Mouse (Mus musculus) thymus, postnatal 14 days (tissue): ENCODE data around the gene Neurod2.

Experiments
- DNase-seq: peaks from one replicate; pipeline ENCODE4 v3.0.0; 2021

Neurod2 gene

GRCm38 (mm10) chr11:98298484-98299205, 30.8 kb downstream of the Neurod2 start:
- DNase-seq: no peak

GRCm38 (mm10) chr11:98297778-98298177, 31.7 kb downstream of the Neurod2 start:
- no peak for DNase-seq

DNA sequence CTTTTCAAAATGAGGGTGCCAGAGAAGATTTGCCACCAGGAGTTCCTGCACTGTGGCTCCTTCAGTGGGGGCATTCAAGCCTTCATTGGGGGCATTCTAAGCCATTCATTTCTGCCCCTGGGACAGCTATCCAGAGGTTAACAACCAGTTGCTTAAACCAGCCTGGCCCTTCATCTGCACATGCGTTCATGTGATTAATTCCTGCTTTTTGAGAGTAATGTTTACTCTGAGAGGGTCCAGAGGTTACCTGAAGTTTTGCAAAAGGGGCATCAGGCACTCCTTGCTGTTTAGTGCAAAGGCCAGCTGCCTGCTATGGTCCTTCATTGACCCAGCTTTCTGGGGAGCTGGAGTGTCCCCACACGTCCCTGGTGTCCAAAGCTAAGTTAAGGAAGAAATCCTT, 32.5 kb downstream of the Neurod2 start:
- DNase-seq: no peak

DNA sequence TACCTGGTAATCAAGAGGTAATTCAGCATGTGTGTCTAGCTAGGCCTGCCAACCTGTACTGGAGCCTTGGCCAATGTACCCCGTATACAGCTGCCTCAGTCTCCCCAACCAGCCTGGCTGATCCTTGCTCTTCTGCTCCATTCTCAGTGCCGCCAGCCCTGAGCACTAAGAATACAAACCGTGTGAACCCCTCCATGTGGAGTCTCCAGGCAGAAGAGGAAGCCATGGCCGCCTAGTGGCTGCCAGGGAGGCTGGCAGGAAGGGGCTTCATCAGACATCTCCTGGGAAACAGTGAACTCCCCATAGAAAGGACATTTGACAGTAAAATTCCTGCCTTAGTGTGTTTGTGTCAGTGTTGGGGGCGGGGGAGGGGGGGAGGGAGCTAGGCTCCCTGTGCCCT, 33.2 kb downstream of the Neurod2 start:
- DNase-seq: peak; percentile 14

GRCm38 (mm10) chr11:98295013-98295585, 34.3 kb downstream of the Neurod2 start:
- DNase-seq: no peak

- DNase-seq: peak; percentile 25
Observed at GRCm38 (mm10) chr11:98294188-98295012, 35.0 kb downstream of the Neurod2 start.

- DNase-seq: no peak
Observed at GRCm38 (mm10) chr11:98293070-98293469, 36.4 kb downstream of the Neurod2 start.

DNA sequence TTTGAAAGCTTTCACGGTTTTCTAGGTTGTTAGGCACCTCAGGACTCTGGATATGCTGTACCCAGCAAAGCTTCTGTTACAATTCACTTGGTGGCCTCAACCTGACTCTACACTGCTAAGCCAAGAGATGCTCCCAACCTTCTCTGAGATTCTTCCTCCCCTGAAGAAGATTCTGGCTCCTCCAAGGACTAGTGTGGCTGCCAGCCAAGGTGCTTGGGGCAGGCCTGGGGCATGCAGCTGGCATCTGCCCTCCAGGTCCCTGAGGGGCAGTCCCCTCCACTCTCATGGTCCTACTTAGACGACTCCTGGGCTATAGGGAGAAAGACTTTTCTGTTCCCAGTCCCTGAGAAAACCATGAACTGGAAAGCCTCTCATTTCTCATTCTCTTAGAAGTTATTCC, 38.5 kb downstream of the Neurod2 start:
- DNase-seq: no peak

GRCm38 (mm10) chr11:98289873-98290272, 39.6 kb downstream of the Neurod2 start:
- no peak for DNase-seq

- no peak for DNase-seq
Observed at GRCm38 (mm10) chr11:98287961-98288360, 41.5 kb downstream of the Neurod2 start.

- DNase-seq: no peak
Observed at GRCm38 (mm10) chr11:98287531-98287930, 41.9 kb downstream of the Neurod2 start.

- no peak for DNase-seq
Observed at GRCm38 (mm10) chr11:98285368-98285767, 44.1 kb downstream of the Neurod2 start.

DNA sequence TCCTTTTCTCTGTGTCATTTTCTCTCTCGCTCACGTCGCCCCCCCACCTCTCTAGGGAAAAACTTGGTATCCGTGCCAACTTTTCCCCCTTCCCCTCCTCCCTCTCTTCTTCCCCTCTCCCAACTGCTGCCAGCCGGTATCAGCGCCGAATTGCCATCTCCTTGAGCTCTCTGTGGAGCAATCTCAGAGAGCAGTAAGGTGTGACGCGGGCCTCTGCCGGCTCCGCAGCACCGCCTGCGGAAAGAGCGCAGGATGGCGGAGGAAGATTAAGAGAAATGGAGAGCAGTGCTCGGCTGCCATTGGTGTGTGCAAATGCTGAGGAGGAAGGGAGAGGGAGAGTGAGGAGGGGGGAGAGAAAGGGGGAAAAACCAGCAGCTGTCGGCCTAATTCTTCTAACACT, 45.2 kb downstream of the Neurod2 start:
- peak; percentile 13 for DNase-seq

DNA sequence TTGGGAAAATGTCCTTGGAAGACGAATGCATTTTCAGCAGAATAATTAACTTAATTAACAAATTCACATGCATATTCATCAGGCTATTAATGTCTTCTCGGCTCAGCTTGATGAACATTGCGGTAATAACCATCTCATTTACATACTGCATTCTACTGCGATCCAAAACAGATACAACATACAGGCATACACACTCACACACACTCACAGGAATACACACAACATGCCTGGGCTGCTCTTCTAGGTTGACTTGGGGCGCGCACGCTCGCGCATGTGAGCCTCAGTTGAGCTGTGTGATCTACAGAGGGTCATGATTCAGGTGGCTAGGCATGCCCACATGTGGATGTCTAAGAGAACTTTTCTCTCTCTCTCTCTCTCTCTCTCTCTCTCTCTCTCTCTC, 45.7 kb downstream of the Neurod2 start:
- no peak for DNase-seq
